Mouse (Mus musculus) G1E (cell line): ENCODE results near the gene Tmem140. TPM values are rescaled to one million over a fixed set of nuclear protein-coding genes. Genes with fewer than 3 reads are reported as not detected.

Experiments used
- ATAC-seq: 2 replicates; pipeline ENCODE4 v1.8.0; 2016; ENCODE audit warnings: mild to moderate bottlenecking; ENCODE audit not compliant: insufficient number of reproducible peaks, poor library complexity, low FRiP score, severe bottlenecking; ENCODE audit errors: extremely low read depth
- DNase-seq: peaks from one replicate; pipeline ENCODE4 v3.0.0; 2012; ENCODE audit warnings: low spot score
- H3K27me3 ChIP-seq: 2 replicates; pipeline ENCODE4 v1.6.1; 2012; ENCODE audit warnings: mild to moderate bottlenecking, low read length, inconsistent platforms; ENCODE audit not compliant: insufficient read depth
- H3K36me3 ChIP-seq: replicated peaks from 2 replicates; pipeline ENCODE3; 2012; ENCODE audit warnings: mild to moderate bottlenecking, inconsistent platforms
- H3K4me1 ChIP-seq: 2 replicates; pipeline ENCODE4 v1.6.1; 2012; ENCODE audit warnings: low read depth, low read length, inconsistent platforms, mixed read lengths; ENCODE audit not compliant: insufficient read depth
- H3K4me3 ChIP-seq: 2 replicates; pipeline ENCODE4 v1.5.1; 2012; ENCODE audit warnings: low read depth, mild to moderate bottlenecking, inconsistent platforms, low read length, moderate library complexity, mixed read lengths
- H3K9me3 ChIP-seq: replicated peaks from 2 replicates; pipeline ENCODE4 v1.6.1; 2012; ENCODE audit warnings: inconsistent platforms
- CTCF ChIP-seq: IDR thresholded peaks from 2 replicates; pipeline ENCODE4 v1.5.1; 2012; ENCODE audit warnings: low read depth, low read length, inconsistent platforms, mixed read lengths
- GATA1 ChIP-seq: IDR thresholded peaks from 2 replicates; pipeline ENCODE4 v1.6.1; 2012; ENCODE audit warnings: borderline replicate concordance, low read length, inconsistent platforms, mixed read lengths
- GATA2 ChIP-seq: IDR thresholded peaks from 2 replicates; pipeline ENCODE4 v1.6.1; 2012; ENCODE audit warnings: low read depth, low read length, inconsistent platforms, borderline replicate concordance
- POLR2AphosphoS5 ChIP-seq: IDR thresholded peaks from 2 replicates; pipeline ENCODE4 v1.6.1; 2012; ENCODE audit warnings: low read depth, low read length, inconsistent platforms; ENCODE audit not compliant: insufficient replicate concordance
- TAL1 ChIP-seq: conservative IDR thresholded peaks from 2 replicates; pipeline ENCODE4 v1.6.1; 2012; ENCODE audit warnings: low read depth, low read length, inconsistent platforms, mixed read lengths
- polyA plus RNA-seq: library from polyadenylated mRNA; stranded (reverse); fragments of >175 nt; gene quantifications from 2 replicates; pipeline ENCODE4 v1.2.3, GENCODE M21; 2012
- total RNA-seq, 2 experiments: library from RNA; stranded (forward) in 1 of 2; stranded (reverse) in 1 of 2; fragments of 200-1000 nt in 1 of 2; fragments of >200 nt in 1 of 2; fragmentation: Nextera tagmentation in 1 of 2; gene quantifications; 2 replicates each; pipeline ENCODE4 v1.2.3; 2014 to 2017

Tmem140 gene
- total and polyA plus RNA-seq, 3 experiments = 0.22 to 7.1 (median 3.3) TPM

DNA sequence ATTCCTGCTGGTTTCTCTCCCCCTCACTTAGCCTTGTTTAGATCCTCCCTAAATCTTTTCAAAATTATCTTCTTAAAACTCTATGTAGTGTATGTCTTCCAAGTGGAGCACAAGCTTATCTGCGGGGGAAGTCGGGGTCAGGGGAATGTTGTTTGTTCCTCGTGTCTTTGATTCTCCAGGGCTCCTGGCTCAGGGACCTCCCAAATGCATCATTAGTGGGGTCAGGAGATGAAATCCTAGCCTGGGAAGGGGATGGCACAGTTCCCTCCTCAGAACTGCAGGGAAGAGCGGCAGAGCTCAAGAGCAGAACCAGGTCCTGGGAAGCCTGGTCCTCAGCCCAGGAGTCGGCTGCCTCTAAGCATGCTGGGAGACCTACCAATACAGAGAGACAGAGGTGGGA is 2.3 kb downstream of the Tmem140 start:
- no peaks in the 10 kb centered on the region for H3K9me3 ChIP-seq
- no peak overlapping the region for H3K4me3 ChIP-seq
- H3K4me1 ChIP-seq = peaks cover 66% of the 10 kb centered on the region
- no peak for TF ChIP-seq CTCF
- TF ChIP-seq GATA1 = no peak
- TF ChIP-seq GATA2 = no peak
- no peak for TF ChIP-seq POLR2AphosphoS5
- TF ChIP-seq TAL1 = no peak
- H3K27me3 ChIP-seq = no peaks in the 10 kb centered on the region
- H3K36me3 ChIP-seq = no peaks in the 10 kb centered on the region
- DNase-seq (no peak), ATAC-seq (no peak)

DNA sequence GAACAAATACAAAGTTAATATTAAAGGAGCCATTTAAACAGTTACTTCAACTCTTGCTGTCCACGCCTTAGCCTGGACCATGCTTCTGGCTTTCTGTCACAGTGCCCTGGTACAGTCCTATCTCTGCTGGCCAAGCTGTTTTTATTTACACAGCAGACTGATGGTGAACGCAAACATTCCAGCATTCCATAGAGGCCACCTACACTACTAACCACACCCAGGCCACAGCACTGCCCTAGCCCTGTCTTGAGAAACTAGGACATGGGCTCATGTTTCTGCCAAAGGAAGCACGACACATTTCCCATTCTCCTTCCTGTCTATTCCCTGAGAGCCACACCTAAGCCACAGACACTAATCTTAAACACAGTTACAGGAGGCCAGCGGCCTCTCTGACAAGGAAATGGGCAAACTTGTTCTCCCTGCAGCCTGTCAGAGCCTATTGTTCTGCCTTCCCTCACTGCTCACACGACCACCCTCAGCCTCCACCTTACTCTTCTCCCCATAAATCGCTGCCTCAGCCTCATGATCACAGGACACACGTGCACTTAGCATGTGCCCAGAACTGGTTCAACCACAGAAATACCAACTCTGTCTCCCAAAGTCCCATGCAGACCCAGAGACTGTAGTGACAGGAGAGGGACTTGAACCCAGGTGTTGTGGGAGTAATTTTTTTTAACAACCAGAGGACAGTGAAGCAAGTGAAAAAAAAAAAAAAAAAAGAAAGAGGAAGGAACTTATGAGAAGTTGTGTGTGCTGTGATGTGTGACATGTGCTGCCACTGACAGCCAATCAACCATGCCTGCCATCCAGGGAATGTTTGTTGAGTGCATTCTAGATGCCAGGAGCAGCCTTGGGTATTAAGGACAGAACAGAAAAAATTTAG is 3.0 kb downstream of the Tmem140 start:
- Histone ChIP-seq H3K9me3 (no peaks in the 10 kb centered on the region), H3K4me3 (no peak overlapping the region), H3K36me3 (no peaks in the 10 kb centered on the region), H3K27me3 (no peaks in the 10 kb centered on the region), H3K4me1 (peaks cover 73% of the 10 kb centered on the region)
- DNase-seq = no peak
- ATAC-seq = no peak
- TF ChIP-seq POLR2AphosphoS5 = no peak
- no peak for TF ChIP-seq GATA1
- no peak for TF ChIP-seq TAL1
- TF ChIP-seq GATA2 = no peak
- TF ChIP-seq CTCF = no peak

DNA sequence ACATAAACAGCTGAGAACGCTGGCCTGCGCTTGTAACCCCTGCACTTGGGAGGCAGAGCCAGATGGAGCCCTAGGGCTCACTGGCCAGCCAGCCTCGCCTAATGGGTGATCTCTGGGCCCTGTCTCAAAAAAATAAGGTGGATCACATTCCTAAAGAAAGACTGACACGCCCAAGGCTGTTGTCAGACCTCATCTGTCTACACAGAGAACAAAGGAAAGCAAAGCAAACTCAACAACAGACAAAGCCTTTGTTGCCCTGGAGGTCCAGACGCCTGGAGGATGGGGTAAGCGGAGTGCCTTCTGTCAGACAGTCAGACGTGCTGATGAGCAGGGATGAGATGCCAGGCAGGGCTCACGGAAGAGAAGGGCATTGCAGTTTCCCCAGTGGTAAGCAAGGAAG is 3.8 kb downstream of the Tmem140 start:
- peaks cover 3% of the 10 kb centered on the region for H3K36me3 ChIP-seq
- H3K4me3 ChIP-seq = no peak overlapping the region
- peaks cover 78% of the 10 kb centered on the region for H3K4me1 ChIP-seq
- no peaks in the 10 kb centered on the region for H3K9me3 ChIP-seq
- DNase-seq (no peak), ATAC-seq (no peak)
- no peaks in the 10 kb centered on the region for H3K27me3 ChIP-seq
- no peak for TF ChIP-seq GATA1
- TF ChIP-seq POLR2AphosphoS5 = no peak
- no peak for TF ChIP-seq GATA2
- TF ChIP-seq CTCF = no peak
- no peak for TF ChIP-seq TAL1

DNA sequence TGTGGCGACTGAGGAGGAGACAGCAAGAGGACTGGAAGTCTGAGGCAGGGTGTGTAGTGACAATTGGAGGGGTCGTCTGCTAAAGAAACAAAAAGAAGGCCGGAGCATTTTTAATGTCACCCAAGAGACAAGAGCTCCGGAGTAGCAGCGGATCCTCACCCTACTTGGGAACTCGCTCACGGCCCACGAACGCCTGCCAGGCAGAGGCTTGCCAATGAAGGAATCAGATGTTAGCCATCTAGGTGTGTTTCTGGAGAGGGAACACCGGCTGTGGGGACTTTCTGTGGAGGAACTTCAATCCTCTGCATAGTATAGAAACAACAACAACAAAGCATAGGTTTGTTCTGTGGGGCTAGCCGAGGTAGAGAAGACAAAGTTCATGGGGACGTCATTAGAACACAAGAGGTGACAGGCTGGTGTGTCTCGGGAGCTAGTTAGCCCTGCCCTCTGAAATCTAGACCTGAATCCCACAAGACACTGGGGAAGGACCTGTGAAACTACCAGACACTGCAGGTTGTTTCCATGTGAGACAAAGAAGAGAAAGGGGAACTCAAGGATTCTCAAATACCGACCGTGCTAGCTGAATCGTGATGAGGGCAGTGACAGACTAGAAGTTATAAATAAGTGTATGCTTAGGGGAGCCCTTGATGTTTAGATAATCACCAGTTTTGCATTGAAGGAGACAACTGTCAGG is 4.5 kb downstream of the Tmem140 start:
- H3K4me1 ChIP-seq = peaks cover 82% of the 10 kb centered on the region
- DNase-seq = no peak
- no peak overlapping the region for H3K4me3 ChIP-seq
- no peak for ATAC-seq
- H3K27me3 ChIP-seq = no peaks in the 10 kb centered on the region
- no peak for TF ChIP-seq TAL1
- TF ChIP-seq CTCF = no peak
- TF ChIP-seq GATA2 = no peak
- no peak for TF ChIP-seq GATA1
- no peak for TF ChIP-seq POLR2AphosphoS5
- no peaks in the 10 kb centered on the region for H3K9me3 ChIP-seq
- peaks cover 10% of the 10 kb centered on the region for H3K36me3 ChIP-seq

DNA sequence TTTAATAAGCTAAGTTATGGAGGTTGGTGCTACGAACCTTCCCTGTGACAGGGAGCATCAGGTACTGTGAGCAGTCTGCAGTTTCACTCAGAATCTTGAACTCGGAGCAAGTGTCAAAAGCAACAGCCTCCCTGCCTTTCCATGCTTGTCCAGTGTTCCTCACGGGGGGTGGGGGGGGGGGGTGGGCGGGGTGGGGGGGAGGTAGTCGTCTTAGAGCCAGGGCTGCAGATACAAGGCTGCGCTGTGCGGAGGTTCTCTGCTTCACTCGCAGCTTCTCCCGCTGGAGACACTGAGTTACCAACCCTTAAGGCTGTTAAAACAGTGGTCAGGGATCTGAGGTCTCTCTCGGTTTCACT is 5.0 kb downstream of the Tmem140 start:
- peaks cover 15% of the 10 kb centered on the region for H3K36me3 ChIP-seq
- H3K9me3 ChIP-seq = no peaks in the 10 kb centered on the region
- no peaks in the 10 kb centered on the region for H3K27me3 ChIP-seq
- TF ChIP-seq GATA1 = no peak
- no peak for TF ChIP-seq POLR2AphosphoS5
- TF ChIP-seq GATA2 = no peak
- TF ChIP-seq CTCF = no peak
- no peak for TF ChIP-seq TAL1
- no peak overlapping the region for H3K4me3 ChIP-seq
- H3K4me1 ChIP-seq = peaks cover 82% of the 10 kb centered on the region
- no peak for DNase-seq
- no peak for ATAC-seq
